Mouse (Mus musculus): ENCODE data around the gene Usp25. TPM values are rescaled to one million over a fixed set of nuclear protein-coding genes. Genes with fewer than 3 reads are reported as not detected.

Gene Usp25
- polyA plus RNA-seq, 1 experiment, result 29.7 TPM

DNA sequence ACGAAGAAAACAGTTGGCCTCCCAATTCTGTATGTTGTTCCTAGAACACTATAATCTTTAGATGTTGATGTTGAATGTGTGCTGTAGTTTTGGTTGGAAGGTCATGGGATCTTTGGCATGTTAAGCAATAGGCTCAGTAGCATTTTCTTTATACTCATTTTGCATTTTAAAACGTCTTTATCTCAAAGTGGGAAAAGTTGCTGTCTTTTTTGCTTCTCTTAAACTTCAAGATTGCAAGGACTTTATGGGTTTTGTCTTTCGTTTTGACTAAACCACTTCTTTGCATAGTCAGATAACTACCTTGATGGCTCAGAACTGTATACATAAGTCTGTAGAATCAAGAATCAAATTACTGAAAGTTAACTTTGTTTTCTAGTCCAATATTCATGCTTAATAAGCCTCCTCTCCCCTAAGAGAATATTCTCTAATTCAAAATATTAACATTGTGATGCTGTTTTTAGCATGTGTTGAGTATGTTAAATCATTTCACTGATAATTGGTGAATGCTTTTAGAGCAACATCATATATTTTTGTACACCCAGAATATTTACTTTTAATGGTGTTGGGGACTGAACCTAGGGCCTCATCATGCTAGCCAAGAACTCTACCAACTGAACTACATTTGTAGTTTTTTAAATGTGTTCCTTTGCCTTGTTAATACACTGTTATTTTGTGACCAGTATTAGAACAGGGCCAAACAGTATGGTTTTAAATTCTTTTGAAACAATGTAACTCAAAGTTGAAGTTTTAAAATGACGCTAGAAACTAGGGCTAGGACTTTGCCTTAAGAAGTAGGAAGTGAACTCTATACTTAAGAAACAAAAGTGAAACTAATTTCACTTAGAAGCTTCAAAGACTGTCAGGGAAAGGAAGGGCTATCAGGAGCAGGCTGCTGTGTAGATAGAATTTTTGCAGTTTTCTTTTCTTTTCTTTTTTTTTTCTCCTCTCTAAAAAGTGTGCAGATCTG lies 2.2 kb downstream of the Usp25 start:
- H3K27ac ChIP-seq (ENCODE audit: insufficient read depth, low read length), result no peak overlapping the region
- H3K4me3 ChIP-seq (ENCODE audit: insufficient read depth, low read length), result no peak overlapping the region
- H3K4me1 ChIP-seq (ENCODE audit: control insufficient read depth, insufficient read depth, low read length), result peaks cover 9% of the 10 kb centered on the region
- no peak for TF ChIP-seq POLR2A (IDR thresholded peaks at IDR 0.05; ENCODE audit: low read depth, low read length)
- no peak for TF ChIP-seq CTCF (IDR thresholded peaks at IDR 0.05; ENCODE audit: borderline replicate concordance, insufficient read depth, low read length)

DNA sequence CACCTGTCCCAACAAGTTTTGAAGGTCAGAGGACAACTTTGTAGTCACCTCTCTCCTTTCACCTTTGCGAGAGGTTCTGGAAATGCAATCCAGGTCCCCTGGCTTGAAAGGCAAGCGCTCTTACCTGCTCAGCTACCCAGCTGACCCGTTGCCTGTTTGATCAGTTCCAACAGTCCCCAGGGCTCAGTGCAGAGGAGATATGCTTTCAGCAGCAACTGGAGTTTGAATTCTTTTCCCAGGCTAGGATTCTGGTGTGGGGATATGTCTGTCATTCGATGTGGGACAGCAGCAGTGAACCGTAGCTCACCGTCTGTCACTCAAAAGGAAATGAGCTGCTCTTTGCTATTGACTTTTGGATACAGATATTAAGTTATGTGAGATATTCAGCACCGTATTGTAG lies 4.4 kb downstream of the Usp25 start:
- Histone ChIP-seq H3K4me3 (ENCODE audit: insufficient read depth, low read length) (no peak overlapping the region), H3K27ac (ENCODE audit: insufficient read depth, low read length) (no peak overlapping the region), H3K4me1 (ENCODE audit: control insufficient read depth, insufficient read depth, low read length) (peaks cover 9% of the 10 kb centered on the region)
- no peak for TF ChIP-seq POLR2A (IDR thresholded peaks at IDR 0.05; ENCODE audit: low read depth, low read length)
- TF ChIP-seq CTCF (IDR thresholded peaks at IDR 0.05; ENCODE audit: borderline replicate concordance, insufficient read depth, low read length), result no peak

DNA sequence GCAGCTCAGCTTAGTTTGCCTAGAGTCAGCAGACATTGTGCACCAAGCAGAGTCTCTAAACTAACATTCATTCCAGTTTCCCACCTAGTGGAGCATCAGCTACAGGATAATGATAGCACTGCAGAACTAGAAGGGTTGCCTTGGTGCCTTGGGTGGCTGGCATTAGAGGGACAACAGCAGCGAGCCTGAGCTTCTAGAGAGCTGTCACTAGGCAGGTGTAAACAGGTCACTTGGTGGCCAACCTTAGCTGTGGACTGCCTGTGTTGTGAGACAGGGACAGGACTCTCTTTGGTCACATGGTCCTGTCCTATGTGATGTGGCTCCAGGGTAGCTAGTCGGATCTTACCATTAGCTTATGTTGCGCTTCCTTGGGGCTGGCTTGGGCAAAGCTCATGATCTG lies 6.7 kb downstream of the Usp25 start:
- peaks cover 15% of the 10 kb centered on the region for H3K4me1 ChIP-seq (ENCODE audit: control insufficient read depth, insufficient read depth, low read length)
- no peak overlapping the region for H3K27ac ChIP-seq (ENCODE audit: insufficient read depth, low read length)
- TF ChIP-seq CTCF (IDR thresholded peaks at IDR 0.05; ENCODE audit: borderline replicate concordance, insufficient read depth, low read length) (no peak), POLR2A (IDR thresholded peaks at IDR 0.05; ENCODE audit: low read depth, low read length) (no peak)
- H3K4me3 ChIP-seq (ENCODE audit: insufficient read depth, low read length), result no peak overlapping the region

DNA sequence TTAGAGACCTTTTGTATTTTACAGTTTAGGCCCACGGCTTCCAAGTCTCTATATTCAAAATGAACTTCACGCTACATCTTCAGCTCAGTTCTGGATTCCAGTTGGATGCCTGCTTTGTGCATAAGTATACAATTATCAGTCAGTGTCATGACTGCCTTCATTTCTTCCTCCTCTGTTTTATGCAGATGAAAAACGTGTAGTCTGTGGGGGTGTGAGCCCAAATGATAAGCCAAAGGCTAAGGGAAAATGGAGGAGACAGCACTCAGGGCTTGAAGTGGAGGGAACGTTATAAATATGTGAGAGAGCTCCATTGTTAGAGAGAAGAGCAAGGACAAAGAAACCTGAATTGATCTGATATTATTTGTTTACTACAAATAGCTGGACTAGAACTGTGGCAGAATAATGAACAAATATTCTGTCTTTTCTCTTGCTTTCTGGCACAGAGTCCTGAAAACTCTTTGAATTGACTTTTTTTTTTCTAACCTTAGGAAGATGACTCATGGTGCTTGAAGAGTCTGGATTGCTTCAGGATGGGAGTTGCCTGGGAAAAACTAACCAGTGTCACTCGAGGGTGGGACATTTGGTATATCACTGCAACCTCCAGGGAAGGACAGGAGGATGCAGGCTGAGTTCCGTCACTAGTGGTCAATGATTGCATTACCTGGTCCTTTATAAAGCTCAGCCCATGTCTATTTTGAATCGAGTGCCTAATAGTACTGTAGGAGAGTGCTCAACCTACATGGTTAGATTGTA lies 10.3 kb downstream of the Usp25 start:
- no peak overlapping the region for H3K4me3 ChIP-seq (ENCODE audit: insufficient read depth, low read length)
- no peak for TF ChIP-seq POLR2A (IDR thresholded peaks at IDR 0.05; ENCODE audit: low read depth, low read length)
- no peak for TF ChIP-seq CTCF (IDR thresholded peaks at IDR 0.05; ENCODE audit: borderline replicate concordance, insufficient read depth, low read length)
- 0 out of 2 replicates have a peak overlapping the region, but pooled peaks have one; percentile 26 for H3K27ac ChIP-seq (ENCODE audit: insufficient read depth, low read length)
- peaks cover 15% of the 10 kb centered on the region for H3K4me1 ChIP-seq (ENCODE audit: control insufficient read depth, insufficient read depth, low read length)

DNA sequence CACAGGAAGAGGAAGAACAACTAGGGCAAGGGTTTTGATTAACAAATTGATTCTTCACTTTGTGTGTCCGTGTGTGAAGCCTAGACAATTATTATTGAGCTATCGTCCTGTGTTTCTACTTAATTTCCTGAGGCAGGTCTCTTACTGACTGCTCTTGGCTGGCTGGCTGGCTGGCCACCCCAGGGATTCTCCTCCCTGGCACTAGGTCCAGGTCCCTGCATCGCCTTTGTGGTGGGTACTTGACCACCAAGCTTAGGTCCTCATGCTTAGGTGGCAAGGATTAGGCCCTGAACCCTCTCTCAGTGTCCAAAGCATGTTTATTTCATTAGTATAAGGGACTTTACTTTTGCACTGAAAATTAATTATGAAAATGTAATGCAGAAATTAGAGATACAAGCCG lies 12.6 kb downstream of the Usp25 start:
- Histone ChIP-seq H3K27ac (ENCODE audit: insufficient read depth, low read length) (no peak overlapping the region), H3K4me1 (ENCODE audit: control insufficient read depth, insufficient read depth, low read length) (peaks cover 21% of the 10 kb centered on the region), H3K4me3 (ENCODE audit: insufficient read depth, low read length) (no peak overlapping the region)
- TF ChIP-seq CTCF (IDR thresholded peaks at IDR 0.05; ENCODE audit: borderline replicate concordance, insufficient read depth, low read length), result no peak
- no peak for TF ChIP-seq POLR2A (IDR thresholded peaks at IDR 0.05; ENCODE audit: low read depth, low read length)

DNA sequence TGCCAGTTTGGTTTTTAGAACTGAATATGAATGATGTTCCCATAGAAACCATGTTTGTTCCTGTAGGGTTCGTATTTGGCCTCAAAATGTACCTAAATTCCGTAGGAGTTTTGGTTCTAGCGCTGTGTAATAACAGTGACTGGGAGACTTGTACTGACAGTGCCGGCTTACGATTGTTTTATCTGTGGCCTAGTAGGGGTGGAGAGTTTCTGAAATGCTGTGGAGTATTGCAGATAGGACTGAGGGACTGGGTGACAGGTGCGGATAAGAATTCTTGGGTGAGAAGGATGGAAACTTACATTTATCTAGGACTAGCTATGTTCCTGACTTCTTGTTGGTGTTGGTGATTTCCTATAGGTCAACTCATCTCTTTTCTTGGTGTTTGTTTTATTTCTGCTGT lies 13.4 kb downstream of the Usp25 start:
- Histone ChIP-seq H3K4me3 (ENCODE audit: insufficient read depth, low read length) (no peak overlapping the region), H3K4me1 (ENCODE audit: control insufficient read depth, insufficient read depth, low read length) (peaks cover 21% of the 10 kb centered on the region), H3K27ac (ENCODE audit: insufficient read depth, low read length) (no peak overlapping the region)
- TF ChIP-seq POLR2A (IDR thresholded peaks at IDR 0.05; ENCODE audit: low read depth, low read length), result no peak

DNA sequence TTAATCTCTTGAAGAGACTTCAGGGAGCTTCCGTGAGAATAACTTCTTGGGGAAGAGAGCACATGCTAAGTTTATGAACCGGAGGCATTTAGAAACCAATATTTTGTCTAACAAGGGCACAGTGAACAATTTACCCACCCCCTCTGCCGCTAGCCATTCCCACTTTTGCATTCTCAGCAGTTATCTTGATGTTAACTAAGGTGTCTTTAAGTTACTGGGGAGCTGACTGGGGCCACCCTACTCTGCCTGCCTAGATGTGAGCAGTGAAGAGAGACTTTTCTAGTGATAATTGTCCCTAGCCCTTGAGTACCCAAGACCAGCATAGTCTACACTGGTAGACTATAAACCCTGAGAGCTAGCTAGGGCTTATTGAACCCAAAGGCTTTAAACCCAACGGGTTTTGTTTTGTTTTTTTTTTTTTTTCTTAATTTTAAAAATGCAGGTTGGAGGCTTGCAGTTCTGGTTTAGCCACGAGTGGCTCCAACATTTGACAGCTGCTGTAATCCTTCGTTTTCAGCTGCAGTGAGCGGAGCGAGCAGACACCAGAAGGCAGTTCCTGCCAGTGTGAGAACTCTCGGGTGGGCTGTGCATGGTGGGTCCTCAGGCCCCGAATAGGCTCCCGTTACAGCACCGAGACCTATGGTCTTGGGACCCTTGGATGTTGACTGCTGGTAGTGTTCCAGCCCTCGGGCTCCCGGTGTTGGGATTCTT lies 14.6 kb downstream of the Usp25 start:
- Histone ChIP-seq H3K27ac (ENCODE audit: insufficient read depth, low read length) (no peak overlapping the region), H3K4me3 (ENCODE audit: insufficient read depth, low read length) (no peak overlapping the region), H3K4me1 (ENCODE audit: control insufficient read depth, insufficient read depth, low read length) (peaks cover 21% of the 10 kb centered on the region)
- no peak for TF ChIP-seq CTCF (IDR thresholded peaks at IDR 0.05; ENCODE audit: borderline replicate concordance, insufficient read depth, low read length)
- TF ChIP-seq POLR2A (IDR thresholded peaks at IDR 0.05; ENCODE audit: low read depth, low read length), result no peak

DNA sequence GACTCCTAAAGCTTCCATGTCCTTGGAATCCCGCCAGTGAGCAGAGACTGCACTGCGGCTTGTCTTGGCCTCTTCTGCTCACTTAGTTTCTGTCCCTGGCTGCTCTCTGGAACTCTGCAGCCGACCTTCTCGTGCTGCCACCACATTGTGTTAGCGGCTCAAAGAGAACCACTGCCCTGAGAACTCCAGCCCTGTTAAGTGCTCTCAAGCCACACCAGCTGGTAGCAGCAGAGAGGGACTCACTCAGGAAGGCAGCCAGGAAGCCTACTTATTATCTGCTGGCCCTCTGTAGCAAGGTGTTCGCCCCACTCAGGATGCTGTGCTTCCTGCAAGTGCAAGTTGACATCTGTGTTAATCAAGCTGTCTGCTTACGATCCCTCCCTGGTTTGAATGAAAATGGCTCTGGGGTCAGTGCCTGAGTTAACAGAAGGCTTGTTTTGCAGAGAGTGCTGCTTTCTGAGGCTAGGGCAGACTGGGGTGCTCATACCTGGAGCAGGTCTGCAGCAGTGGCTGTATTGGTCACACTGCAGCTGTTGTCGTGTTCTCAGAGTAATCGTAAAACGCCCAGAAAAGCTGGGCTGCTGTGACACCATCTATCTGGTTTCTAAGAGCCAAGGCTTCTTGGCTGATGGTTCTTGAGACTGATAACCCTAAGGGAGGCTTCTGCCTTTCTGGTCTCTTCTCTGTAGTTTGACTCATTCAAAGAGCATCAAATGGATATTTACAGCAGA lies 15.3 kb downstream of the Usp25 start:
- Histone ChIP-seq H3K4me3 (ENCODE audit: insufficient read depth, low read length) (no peak overlapping the region), H3K27ac (ENCODE audit: insufficient read depth, low read length) (no peak overlapping the region), H3K4me1 (ENCODE audit: control insufficient read depth, insufficient read depth, low read length) (peaks cover 18% of the 10 kb centered on the region)
- no peak for TF ChIP-seq POLR2A (IDR thresholded peaks at IDR 0.05; ENCODE audit: low read depth, low read length)
- TF ChIP-seq CTCF (IDR thresholded peaks at IDR 0.05; ENCODE audit: borderline replicate concordance, insufficient read depth, low read length), result no peak

DNA sequence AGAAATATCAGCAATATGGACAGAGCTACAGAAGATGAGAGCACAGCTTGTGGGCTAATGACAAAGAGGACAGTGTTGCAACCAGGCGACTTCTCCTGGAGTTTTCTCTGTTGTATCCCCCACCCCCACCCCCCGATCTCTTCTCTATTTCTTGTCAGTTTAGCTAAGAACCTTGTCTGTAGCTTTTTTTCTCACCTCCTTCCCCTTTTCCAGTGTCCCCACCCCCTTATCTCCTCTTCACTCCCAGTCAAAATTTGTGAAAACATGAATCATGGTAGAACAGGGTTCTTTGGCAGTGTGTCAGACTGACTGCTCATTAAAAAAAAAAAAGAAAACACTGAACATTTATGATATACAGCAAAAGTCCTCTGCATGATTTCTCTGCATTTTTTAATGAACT lies 16.9 kb downstream of the Usp25 start:
- TF ChIP-seq CTCF (IDR thresholded peaks at IDR 0.05; ENCODE audit: borderline replicate concordance, insufficient read depth, low read length), result no peak
- no peak for TF ChIP-seq POLR2A (IDR thresholded peaks at IDR 0.05; ENCODE audit: low read depth, low read length)
- peak overlapping the region; percentile 71 for H3K27ac ChIP-seq (ENCODE audit: insufficient read depth, low read length)
- H3K4me3 ChIP-seq (ENCODE audit: insufficient read depth, low read length), result no peak overlapping the region
- H3K4me1 ChIP-seq (ENCODE audit: control insufficient read depth, insufficient read depth, low read length), result peaks cover 16% of the 10 kb centered on the region
